Mouse (Mus musculus) adipocyte (in vitro differentiated cells): ENCODE results near the gene Robo2.

Source experiments
- DNase-seq: peaks from one replicate; pipeline ENCODE4 v3.0.0-alpha.2; 2016; ENCODE audit warnings: low spot score

The Robo2 gene

GRCm38 (mm10) chr16:73939423-73940210 lies 472.0 kb downstream of the Robo2 start:
- no peak for DNase-seq

- no peak for DNase-seq
Measured at GRCm38 (mm10) chr16:73930323-73930722, 481.3 kb downstream of the Robo2 start.

GRCm38 (mm10) chr16:73927481-73927880 lies 484.1 kb downstream of the Robo2 start:
- DNase-seq, result no peak

- no peak for DNase-seq
Measured at GRCm38 (mm10) chr16:73915425-73915824, 496.2 kb downstream of the Robo2 start.

GRCm38 (mm10) chr16:73914936-73915335 lies 496.7 kb downstream of the Robo2 start:
- no peak for DNase-seq

GRCm38 (mm10) chr16:73908504-73908903 lies 503.1 kb downstream of the Robo2 start:
- DNase-seq, result no peak

- no peak for DNase-seq
Measured at GRCm38 (mm10) chr16:73896856-73897255, 514.8 kb downstream of the Robo2 start.

- no peak for DNase-seq
Measured at GRCm38 (mm10) chr16:73881911-73882310, 529.7 kb downstream of the Robo2 start.

GRCm38 (mm10) chr16:73877973-73878372 lies 533.7 kb downstream of the Robo2 start:
- no peak for DNase-seq

- no peak for DNase-seq
Measured at GRCm38 (mm10) chr16:73874991-73875390, 536.6 kb downstream of the Robo2 start.

GRCm38 (mm10) chr16:73873828-73874558 lies 537.6 kb downstream of the Robo2 start:
- DNase-seq, result no peak

GRCm38 (mm10) chr16:73870296-73870695 lies 541.3 kb downstream of the Robo2 start:
- DNase-seq, result no peak

GRCm38 (mm10) chr16:73869527-73870212 lies 542.0 kb downstream of the Robo2 start:
- DNase-seq, result no peak

GRCm38 (mm10) chr16:73864625-73865024 lies 547.0 kb downstream of the Robo2 start:
- no peak for DNase-seq

GRCm38 (mm10) chr16:73863748-73864147 lies 547.9 kb downstream of the Robo2 start:
- no peak for DNase-seq

- DNase-seq, result no peak
Measured at GRCm38 (mm10) chr16:73858717-73859116, 552.9 kb downstream of the Robo2 start.

GRCm38 (mm10) chr16:73855821-73856220 lies 555.8 kb downstream of the Robo2 start:
- no peak for DNase-seq
